Mouse (Mus musculus) bone marrow macrophage, adult 2 months (primary cell): ENCODE data around the gene Gast.

Experiments used
- CTCF ChIP-seq: IDR thresholded peaks from 2 replicates; pipeline ENCODE4 v1.5.1; 2012; ENCODE audit warnings: low read depth, mild to moderate bottlenecking, low read length, moderate library complexity
- POLR2A ChIP-seq: IDR thresholded peaks from 2 replicates; pipeline ENCODE4 v1.6.1; 2012; ENCODE audit warnings: mild to moderate bottlenecking, low read depth, low read length, borderline replicate concordance

- TF ChIP-seq CTCF: no peak
- no peak for TF ChIP-seq POLR2A
Observed at GRCm38 (mm10) chr11:100355972-100356818, 22.0 kb downstream of the Gast start, which contains the start of gene Hap1.
